Mouse (Mus musculus): ENCODE results near the gene Aamp.
"Not testable (repeated sequence)": the region's sequence is repeated elsewhere in the genome, so short reads cannot be mapped to it uniquely, and the experiment has no call there.

The Aamp gene

GRCm38 (mm10) chr1:74284543-74285160 is at the start of gene Aamp, which contains the start of gene Pnkd:
TSS of gene Aamp (minus strand) at chr1:74284738.
TSS of gene Pnkd (plus strand) at chr1:74284930.
- peak; percentile 100 for DNase-seq (ENCODE audit: low read depth, low spot score)

- DNase-seq (ENCODE audit: low read depth, low spot score), result no peak
These were observed 48.4 kb upstream of the Aamp start for GRCm38 (mm10) chr1:74332930-74333329.

- peak; percentile 97 for DNase-seq (ENCODE audit: low read depth, low spot score)
These were observed 47.8 kb upstream of the Aamp start for GRCm38 (mm10) chr1:74332241-74332763.

- DNase-seq (ENCODE audit: low read depth, low spot score), result no peak
These were observed 46.6 kb upstream of the Aamp start for GRCm38 (mm10) chr1:74331046-74331681.

- no peak for DNase-seq (ENCODE audit: low read depth, low spot score)
These were observed 45.4 kb upstream of the Aamp start for GRCm38 (mm10) chr1:74329899-74330431.

- not testable (repeated sequence) for DNase-seq (ENCODE audit: low read depth, low spot score)
These were observed 42.4 kb upstream of the Aamp start for GRCm38 (mm10) chr1:74326916-74327315.

- no peak for DNase-seq (ENCODE audit: low read depth, low spot score)
These were observed 36.9 kb upstream of the Aamp start for GRCm38 (mm10) chr1:74321396-74321795.

- no peak for DNase-seq (ENCODE audit: low read depth, low spot score)
These were observed 34.2 kb upstream of the Aamp start for GRCm38 (mm10) chr1:74318711-74319110.

- DNase-seq (ENCODE audit: low read depth, low spot score), result no peak
These were observed 31.7 kb upstream of the Aamp start for GRCm38 (mm10) chr1:74316114-74316827.

- DNase-seq (ENCODE audit: low read depth, low spot score), result no peak
These were observed 30.3 kb upstream of the Aamp start for GRCm38 (mm10) chr1:74314796-74315195.

- DNase-seq (ENCODE audit: low read depth, low spot score), result peak; percentile 79
These were observed 28.6 kb upstream of the Aamp start for GRCm38 (mm10) chr1:74313049-74313692.

GRCm38 (mm10) chr1:74309767-74310166 is 25.2 kb upstream of the Aamp start:
- DNase-seq (ENCODE audit: low read depth, low spot score), result no peak

- DNase-seq (ENCODE audit: low read depth, low spot score), result no peak
These were observed 23.7 kb upstream of the Aamp start for GRCm38 (mm10) chr1:74308001-74308964.

- no peak for DNase-seq (ENCODE audit: low read depth, low spot score)
These were observed 22.6 kb upstream of the Aamp start for GRCm38 (mm10) chr1:74307146-74307545.

- no peak for DNase-seq (ENCODE audit: low read depth, low spot score)
These were observed 21.0 kb upstream of the Aamp start, which contains the start of gene Tmbim1 for GRCm38 (mm10) chr1:74305522-74305921. TSS of gene Tmbim1 (minus strand) at chr1:74305622.

- DNase-seq (ENCODE audit: low read depth, low spot score), result no peak
These were observed 20.4 kb upstream of the Aamp start for GRCm38 (mm10) chr1:74304946-74305345.

GRCm38 (mm10) chr1:74304339-74304790 is 19.8 kb upstream of the Aamp start:
- DNase-seq (ENCODE audit: low read depth, low spot score), result no peak

GRCm38 (mm10) chr1:74303509-74304338 is 19.2 kb upstream of the Aamp start:
- peak; percentile 47 for DNase-seq (ENCODE audit: low read depth, low spot score)

GRCm38 (mm10) chr1:74302835-74303234 is 18.3 kb upstream of the Aamp start:
- DNase-seq (ENCODE audit: low read depth, low spot score), result no peak
